Mouse (Mus musculus) liver, postnatal 0 days (tissue): Measurements from ENCODE around the gene Scg3.

Experiments
- CTCF ChIP-seq: sonication (generic); IDR thresholded peaks from 2 replicates; pipeline ENCODE4 v1.5.1; 2016; ENCODE audit warnings: antibody characterized with exemption, low read depth
- EP300 ChIP-seq: IDR thresholded peaks from 2 replicates; pipeline ENCODE4 v1.6.1; 2016; ENCODE audit warnings: antibody characterized with exemption, low read depth, mild to moderate bottlenecking

DNA sequence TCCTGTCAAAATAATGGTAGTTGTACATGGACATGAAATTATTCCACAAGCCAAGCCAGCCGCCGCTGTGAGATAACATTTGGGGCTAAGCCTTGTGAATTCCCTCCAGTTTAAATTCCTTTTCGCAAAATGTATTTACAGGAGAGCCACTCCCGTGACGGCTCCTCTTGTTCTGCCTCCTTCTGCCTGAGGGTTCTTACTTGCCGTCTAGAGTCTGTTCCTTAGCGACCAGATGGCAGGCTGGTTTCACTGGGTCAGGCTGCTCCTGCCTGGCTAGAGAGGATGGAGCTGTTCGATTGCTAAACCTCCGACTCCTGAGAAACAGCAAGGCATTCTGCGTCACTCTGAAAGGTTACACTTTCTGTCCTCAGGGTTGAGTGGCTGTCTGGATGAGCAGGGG is 51.7 kb downstream of the Scg3 start:
- TF ChIP-seq CTCF (no peak), EP300 (no peak)
